Mouse (Mus musculus) testis, adult 10 weeks (tissue): ENCODE data around the gene Slc29a1. TPM values are rescaled to one million over a fixed set of nuclear protein-coding genes. Genes with fewer than 3 reads are reported as not detected.

ENCODE experiments used
- polyA plus RNA-seq: library from polyadenylated mRNA; stranded (reverse); fragments of 350-450 nt; fragmentation: Illumina TruSeq; extraction: RNeasy Lipid Tissue Mini Kit (QIAGEN cat#74804); gene quantifications from one replicate; pipeline ENCODE4 v1.2.3, GENCODE M21; 2014; ENCODE audit warnings: low read depth, low replicate concordance

Gene Slc29a1
- 13.7 TPM for polyA plus RNA-seq

GRCm38 (mm10) chr17:45599446-45600242 is at the start of gene Slc29a1:
Gene Slc29a1 (minus strand): TSS chr17:45599606.

DNA sequence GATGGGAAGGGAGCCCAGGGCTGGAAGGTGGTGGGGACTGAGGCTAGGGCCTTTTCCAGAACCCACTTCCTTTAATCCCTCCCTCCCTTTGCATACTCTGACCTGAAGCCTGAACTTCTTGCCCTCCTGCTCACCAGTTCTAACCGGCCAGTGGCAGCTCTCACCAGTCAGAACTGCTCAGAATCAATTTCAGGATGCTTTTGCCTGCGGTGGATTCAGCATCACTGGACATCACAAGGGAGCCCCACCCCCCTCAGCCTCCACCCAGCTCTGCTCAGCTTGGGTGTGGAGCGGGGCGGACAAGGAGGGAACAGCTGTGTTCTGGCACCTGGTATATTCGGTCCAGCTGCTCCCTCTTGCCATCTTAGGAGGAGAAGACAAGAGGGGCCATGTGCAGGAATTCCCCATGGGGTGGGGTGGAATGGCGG is 2.5 kb upstream of the Slc29a1 start, which contains the start of gene Mymx:
Gene Mymx, minus strand, starts transcription at position 226 of the 428 bp plus-strand sequence.

DNA sequence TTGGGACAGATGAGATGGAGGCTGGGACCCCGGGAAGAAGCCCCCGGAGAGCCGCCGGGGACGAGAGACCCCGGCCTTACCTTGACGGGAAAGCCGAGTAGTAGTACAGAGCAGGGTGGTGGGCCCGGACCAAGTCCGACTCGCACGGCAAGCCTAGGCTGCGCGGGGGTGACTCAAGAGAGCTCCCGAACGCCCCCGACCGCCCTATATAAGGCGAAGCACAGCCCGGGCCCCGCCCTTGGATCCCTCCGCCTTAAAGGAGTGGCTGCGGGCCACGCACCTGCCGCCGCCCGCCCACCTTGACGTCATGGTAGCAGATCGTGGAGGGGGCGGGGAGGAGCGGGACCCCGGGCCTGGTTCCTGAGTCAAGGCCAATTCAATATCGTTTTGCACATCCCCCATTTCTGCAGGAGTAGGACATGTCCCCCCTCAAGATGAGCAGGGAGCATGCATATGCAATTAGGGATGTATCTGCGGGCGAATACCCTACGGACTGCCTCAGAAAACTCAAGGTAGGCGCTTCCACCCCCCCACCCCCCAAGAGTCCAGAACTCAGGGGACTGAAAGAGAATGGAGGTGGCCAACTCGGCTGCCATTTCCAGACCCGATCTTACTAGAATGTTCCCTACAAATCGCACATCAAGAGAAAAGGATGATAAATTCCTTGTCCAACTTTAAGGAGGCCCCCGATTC is 26.2 kb downstream of the Slc29a1 start, which contains the start of gene Hsp90ab1:
Gene Hsp90ab1, minus strand, starts transcription at position 185 of the 693 bp plus-strand sequence.

DNA sequence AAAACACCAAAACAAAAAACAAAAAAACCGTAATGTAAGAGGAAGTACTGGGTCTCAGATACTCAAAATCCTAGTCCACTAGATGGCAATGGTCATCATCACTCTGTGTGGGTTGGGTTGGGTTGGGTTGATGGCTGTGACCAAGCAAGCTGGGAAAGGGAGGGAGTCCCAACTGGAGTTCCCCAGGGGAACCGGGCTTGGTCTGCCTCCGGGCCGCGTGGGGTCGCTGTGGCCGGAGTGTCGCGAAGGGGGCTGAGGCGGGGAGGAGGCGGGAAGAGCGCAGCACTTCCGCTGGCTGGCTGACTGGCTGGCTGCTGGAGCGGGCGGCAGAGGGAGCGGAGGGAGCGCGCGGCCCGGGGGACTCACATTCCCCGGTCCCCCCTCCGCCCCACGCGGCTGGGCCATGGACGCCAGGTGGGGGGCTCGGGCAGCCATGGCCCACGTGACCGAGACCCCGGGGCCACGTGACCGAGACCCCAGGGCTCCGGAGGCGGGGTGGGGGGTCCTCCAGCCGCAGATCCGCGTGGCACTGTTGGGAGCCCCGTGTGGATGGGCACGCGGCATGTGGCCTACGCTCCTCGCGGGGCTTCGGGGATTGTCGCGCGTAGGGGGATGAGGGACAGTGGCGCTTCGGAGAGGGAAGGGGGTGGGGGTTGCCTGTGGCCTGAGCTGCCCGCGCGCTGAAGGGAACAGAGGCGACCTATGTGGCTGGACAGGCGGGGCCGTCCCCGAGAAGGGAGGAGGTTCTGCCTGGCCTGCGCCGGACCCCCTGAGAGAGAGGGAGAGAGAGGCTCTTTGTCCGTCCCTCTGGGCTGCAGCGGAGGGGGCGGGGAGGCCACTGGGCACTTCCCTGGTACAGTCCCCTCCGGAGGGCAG is 35.5 kb downstream of the Slc29a1 start, which contains the start of gene Slc35b2:
Gene Slc35b2, plus strand, starts transcription at position 220 of the 876 bp plus-strand sequence.

DNA sequence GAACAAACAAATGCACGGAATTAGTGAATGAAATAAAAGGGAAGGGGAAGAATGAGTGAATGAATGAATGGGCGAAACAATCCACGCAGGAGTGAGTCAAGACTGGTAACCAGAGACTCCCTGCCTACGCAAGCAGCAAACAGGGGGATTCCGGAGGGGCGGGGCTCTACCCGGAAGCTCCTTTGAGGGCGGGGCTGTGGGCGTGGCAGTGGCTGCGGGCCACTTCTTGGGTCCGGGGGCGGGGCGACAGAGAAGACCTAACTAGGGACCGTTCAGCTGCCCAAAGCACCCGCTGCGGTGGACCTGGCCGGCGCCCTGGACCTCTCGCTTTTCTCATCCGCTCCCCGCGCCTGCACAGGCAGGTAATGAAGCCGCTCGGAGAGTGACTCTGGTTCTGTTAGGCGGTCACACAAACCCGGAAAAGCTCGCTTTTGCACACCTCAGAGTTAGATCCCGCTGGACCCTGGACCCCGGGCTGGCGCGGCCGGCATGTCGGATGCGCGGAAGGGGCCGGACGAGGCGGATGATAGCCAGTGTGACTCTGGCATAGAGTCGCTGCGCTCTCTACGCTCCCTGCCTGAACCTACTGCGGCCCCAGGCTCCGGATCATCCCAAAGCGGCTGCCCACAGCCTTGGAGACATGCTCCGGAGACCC is 43.8 kb downstream of the Slc29a1 start, which contains the start of gene Nfkbie:
Gene Nfkbie, plus strand, starts transcription at position 252 of the 655 bp plus-strand sequence.

GRCm38 (mm10) chr17:45549617-45550181 is 49.7 kb downstream of the Slc29a1 start, which contains the start of gene Tmem151b:
Gene Tmem151b (minus strand): TSS chr17:45549677.

Other genes with a start within 250 kb of the Slc29a1 start
- gene Cdc5l, start 165.9 kb downstream of the Slc29a1 start, polyA plus RNA-seq, result 61.1 TPM
- 31.2 TPM for gene Spats1, start 124.2 kb downstream of the Slc29a1 start, polyA plus RNA-seq
- gene Aars2, start 92.8 kb downstream of the Slc29a1 start, polyA plus RNA-seq, result 0.27 TPM
- 64.6 TPM for gene Tcte1, start 76.2 kb downstream of the Slc29a1 start, polyA plus RNA-seq
- gene Tmem151b, start 49.9 kb downstream of the Slc29a1 start, polyA plus RNA-seq, result 0.06 TPM
- gene Nfkbie, start 43.9 kb downstream of the Slc29a1 start, polyA plus RNA-seq, result 0.46 TPM
- 2.5 TPM for gene Slc35b2, start 35.7 kb downstream of the Slc29a1 start, polyA plus RNA-seq
- gene Hsp90ab1, start 26.3 kb downstream of the Slc29a1 start, polyA plus RNA-seq, result 429 TPM
- not detected for gene Mymx, start 2.5 kb upstream of the Slc29a1 start, polyA plus RNA-seq
- 23.4 TPM for gene Capn11, start 59.7 kb upstream of the Slc29a1 start, polyA plus RNA-seq
- not detected for gene Mrpl14, start 86.7 kb upstream of the Slc29a1 start, polyA plus RNA-seq
- gene Tmem63b, start 87.3 kb upstream of the Slc29a1 start, polyA plus RNA-seq, result 0.27 TPM
- 0.73 TPM for gene 1600014C23Rik, start 134.2 kb upstream of the Slc29a1 start, polyA plus RNA-seq